Mouse (Mus musculus): ENCODE measurements around the gene Prdx3.
"Not testable (repeated sequence)": the region's sequence is repeated elsewhere in the genome, so short reads cannot be mapped to it uniquely, and the experiment has no call there.

The Prdx3 gene

GRCm38 (mm10) chr19:60874064-60874694 is at the start of gene Prdx3:
TSS of gene Prdx3 (minus strand) at chr19:60874556.
- peak; percentile 97 to 99 for DNase-seq

- DNase-seq: no peak
Measured at GRCm38 (mm10) chr19:60916869-60917570, 42.7 kb upstream of the Prdx3 start.

GRCm38 (mm10) chr19:60915862-60916261 is 41.5 kb upstream of the Prdx3 start:
- no peak for DNase-seq

- no peak for DNase-seq
Measured at GRCm38 (mm10) chr19:60915236-60915635, 40.9 kb upstream of the Prdx3 start.

- DNase-seq: no peak
Measured at GRCm38 (mm10) chr19:60911653-60912052, 37.3 kb upstream of the Prdx3 start.

- no peak for DNase-seq
Measured at GRCm38 (mm10) chr19:60910304-60910703, 35.9 kb upstream of the Prdx3 start.

- DNase-seq: no peak
Measured at GRCm38 (mm10) chr19:60905477-60905876, 31.1 kb upstream of the Prdx3 start.

GRCm38 (mm10) chr19:60903971-60904370 is 29.6 kb upstream of the Prdx3 start:
- DNase-seq: no peak

GRCm38 (mm10) chr19:60903139-60903538 is 28.8 kb upstream of the Prdx3 start:
- DNase-seq: no peak

GRCm38 (mm10) chr19:60895251-60895880 is 21.0 kb upstream of the Prdx3 start:
- no peak for DNase-seq

GRCm38 (mm10) chr19:60891934-60892547 is 17.7 kb upstream of the Prdx3 start:
- peak; percentile 51 to 79 for DNase-seq

GRCm38 (mm10) chr19:60891123-60891470 is 16.7 kb upstream of the Prdx3 start:
- peak in 1 of 2 experiments; percentile 8 for DNase-seq

- DNase-seq: peak in 1 of 2 experiments; percentile 66
Measured at GRCm38 (mm10) chr19:60890391-60891122, 16.2 kb upstream of the Prdx3 start.

- DNase-seq: peak; percentile 95 to 98
Measured at GRCm38 (mm10) chr19:60889714-60890315, 15.5 kb upstream of the Prdx3 start, which contains the start of gene Grk5. TSS of gene Grk5 (plus strand) at chr19:60889749.

GRCm38 (mm10) chr19:60889101-60889713 is 14.9 kb upstream of the Prdx3 start:
- DNase-seq: peak; percentile 80 to 86

GRCm38 (mm10) chr19:60887637-60888036 is 13.3 kb upstream of the Prdx3 start:
- no peak for DNase-seq

- peak in 1 of 2 experiments; percentile 43 for DNase-seq
Measured at GRCm38 (mm10) chr19:60883129-60883528, 8.8 kb upstream of the Prdx3 start.

GRCm38 (mm10) chr19:60873501-60873900 is 855 bp downstream of the Prdx3 start:
- peak in 1 of 2 experiments; percentile 28 for DNase-seq

GRCm38 (mm10) chr19:60872272-60872671 is 2.1 kb downstream of the Prdx3 start:
- DNase-seq: no peak

GRCm38 (mm10) chr19:60871366-60871765 is 3.0 kb downstream of the Prdx3 start:
- no peak for DNase-seq

GRCm38 (mm10) chr19:60870489-60870888 is 3.9 kb downstream of the Prdx3 start:
- DNase-seq: no peak

GRCm38 (mm10) chr19:60866169-60866568 is 8.2 kb downstream of the Prdx3 start:
- DNase-seq: not testable (repeated sequence)
